Mouse (Mus musculus) embryo, embryonic 9.5 days (tissue): ENCODE measurements around the gene Tmem123.

Experiments
- DNase-seq: peaks from one replicate; pipeline ENCODE4 v3.0.0-alpha.2; 2017; ENCODE audit errors: extremely low spot score

Gene Tmem123

GRCm38 (mm10) chr9:7763614-7764300, at the start of gene Tmem123:
Gene Tmem123 (plus strand): TSS chr9:7764041.
- DNase-seq: peak; percentile 100

GRCm38 (mm10) chr9:7714062-7714907, 49.6 kb upstream of the Tmem123 start:
- DNase-seq: peak; percentile 43

GRCm38 (mm10) chr9:7714908-7715175, 49.0 kb upstream of the Tmem123 start:
- DNase-seq: no peak

GRCm38 (mm10) chr9:7721543-7721942, 42.3 kb upstream of the Tmem123 start:
- DNase-seq: no peak

GRCm38 (mm10) chr9:7728997-7729396, 34.8 kb upstream of the Tmem123 start:
- no peak for DNase-seq

GRCm38 (mm10) chr9:7742696-7743095, 21.1 kb upstream of the Tmem123 start:
- no peak for DNase-seq

- DNase-seq: no peak
Measured at GRCm38 (mm10) chr9:7744156-7744555, 19.7 kb upstream of the Tmem123 start.

- DNase-seq: no peak
Measured at GRCm38 (mm10) chr9:7748881-7749280, 15.0 kb upstream of the Tmem123 start.

- DNase-seq: no peak
Measured at GRCm38 (mm10) chr9:7749537-7749936, 14.3 kb upstream of the Tmem123 start.

- no peak for DNase-seq
Measured at GRCm38 (mm10) chr9:7755889-7756423, 7.9 kb upstream of the Tmem123 start.

GRCm38 (mm10) chr9:7761906-7762455, 1.9 kb upstream of the Tmem123 start:
- DNase-seq: no peak

GRCm38 (mm10) chr9:7762741-7763140, 1.1 kb upstream of the Tmem123 start:
- DNase-seq: no peak

- peak; percentile 69 for DNase-seq
Measured at GRCm38 (mm10) chr9:7764463-7764871, 626 bp downstream of the Tmem123 start.

GRCm38 (mm10) chr9:7765236-7765635, 1.4 kb downstream of the Tmem123 start:
- no peak for DNase-seq

- DNase-seq: no peak
Measured at GRCm38 (mm10) chr9:7766582-7766981, 2.7 kb downstream of the Tmem123 start.

GRCm38 (mm10) chr9:7767526-7767925, 3.7 kb downstream of the Tmem123 start:
- no peak for DNase-seq

- no peak for DNase-seq
Measured at GRCm38 (mm10) chr9:7769081-7769480, 5.2 kb downstream of the Tmem123 start.

- DNase-seq: no peak
Measured at GRCm38 (mm10) chr9:7769491-7769890, 5.7 kb downstream of the Tmem123 start.

GRCm38 (mm10) chr9:7772361-7772760, 8.5 kb downstream of the Tmem123 start:
- DNase-seq: no peak

- no peak for DNase-seq
Measured at GRCm38 (mm10) chr9:7772773-7773454, 9.1 kb downstream of the Tmem123 start.

GRCm38 (mm10) chr9:7773686-7774085, 9.8 kb downstream of the Tmem123 start:
- no peak for DNase-seq

GRCm38 (mm10) chr9:7774538-7774937, 10.7 kb downstream of the Tmem123 start:
- no peak for DNase-seq
